Mouse (Mus musculus): Measurements from ENCODE around the gene Ercc4. TPM values are rescaled to one million over a fixed set of nuclear protein-coding genes. Genes with fewer than 3 reads are reported as not detected.

Ercc4 gene
- polyA plus RNA-seq, 1 experiment from 2014 or later: 15.5 TPM

GRCm38 (mm10) chr16:13182526-13182925 lies 73.0 kb downstream of the Ercc4 start:
- no peak overlapping the region for H3K27ac ChIP-seq (ENCODE audit: low read depth)
- 86% methylated on average over 5 of the region's 5 CpGs for whole genome bisulfite sequencing
- no peak for TF ChIP-seq CTCF (IDR thresholded peaks at IDR 0.05; ENCODE audit: low read depth)
- ATAC-seq (ENCODE audit: insufficient read depth): no peak
- H3K9me3 ChIP-seq (ENCODE audit: low read depth, low read length): no peaks in the 10 kb centered on the region
- H3K4me1 ChIP-seq (ENCODE audit: insufficient read depth): no peaks in the 10 kb centered on the region
- no peak for DNase-seq
- H3K36me3 ChIP-seq (ENCODE audit: insufficient read depth): no peaks in the 10 kb centered on the region
- H3K27me3 ChIP-seq (ENCODE audit: insufficient read depth, low read length): no peaks in the 10 kb centered on the region
- H3K4me3 ChIP-seq (ENCODE audit: low read depth, low read length): no peak overlapping the region
- H3K4me2 ChIP-seq: no peak overlapping the region
- H3K9ac ChIP-seq: no peak overlapping the region

- Histone ChIP-seq H3K36me3 (ENCODE audit: insufficient read depth) (no peaks in the 10 kb centered on the region), H3K4me2 (no peak overlapping the region), H3K4me3 (ENCODE audit: low read depth, low read length) (no peak overlapping the region), H3K27ac (ENCODE audit: low read depth) (no peak overlapping the region), H3K9me3 (ENCODE audit: low read depth, low read length) (no peaks in the 10 kb centered on the region), H3K4me1 (ENCODE audit: insufficient read depth) (no peaks in the 10 kb centered on the region), H3K9ac (no peak overlapping the region), H3K27me3 (ENCODE audit: insufficient read depth, low read length) (no peaks in the 10 kb centered on the region)
- DNase-seq (no peak), ATAC-seq (ENCODE audit: insufficient read depth) (no peak)
- whole genome bisulfite sequencing: 80% methylated on average over 4 of the region's 4 CpGs
- TF ChIP-seq CTCF (IDR thresholded peaks at IDR 0.05; ENCODE audit: low read depth): no peak
Measured at GRCm38 (mm10) chr16:13183182-13183742, 73.8 kb downstream of the Ercc4 start.

GRCm38 (mm10) chr16:13184381-13184780 lies 74.9 kb downstream of the Ercc4 start:
- Histone ChIP-seq H3K36me3 (ENCODE audit: insufficient read depth) (no peaks in the 10 kb centered on the region), H3K27ac (ENCODE audit: low read depth) (no peak overlapping the region), H3K27me3 (ENCODE audit: insufficient read depth, low read length) (no peaks in the 10 kb centered on the region), H3K4me1 (ENCODE audit: insufficient read depth) (0 out of 2 replicates have a peak, but pooled peaks cover 2% of the 10 kb centered on the region), H3K9me3 (ENCODE audit: low read depth, low read length) (no peaks in the 10 kb centered on the region), H3K4me3 (ENCODE audit: low read depth, low read length) (no peak overlapping the region), H3K4me2 (no peak overlapping the region), H3K9ac (no peak overlapping the region)
- no peak for TF ChIP-seq CTCF (IDR thresholded peaks at IDR 0.05; ENCODE audit: low read depth)
- DNase-seq (no peak), ATAC-seq (ENCODE audit: insufficient read depth) (no peak)
- 84% methylated on average over 3 of the region's 3 CpGs for WGBS

GRCm38 (mm10) chr16:13189430-13190107 lies 80.1 kb downstream of the Ercc4 start:
- ATAC-seq (ENCODE audit: insufficient read depth) (peak; percentile 73; the same call in 1 of the 2 replicates), DNase-seq (peak; percentile 90)
- Histone ChIP-seq H3K27ac (ENCODE audit: low read depth) (peak overlapping the region; percentile 61; the same call in 1 of the 2 replicates), H3K4me3 (ENCODE audit: low read depth, low read length) (no peak overlapping the region), H3K9me3 (ENCODE audit: low read depth, low read length) (no peaks in the 10 kb centered on the region), H3K9ac (no peak overlapping the region), H3K36me3 (ENCODE audit: insufficient read depth) (no peaks in the 10 kb centered on the region), H3K4me2 (peak overlapping the region; percentile 41), H3K4me1 (ENCODE audit: insufficient read depth) (peaks cover 8% of the 10 kb centered on the region), H3K27me3 (ENCODE audit: insufficient read depth, low read length) (no peaks in the 10 kb centered on the region)
- 10% methylated on average over 12 of the region's 12 CpGs for WGBS
- no peak for TF ChIP-seq CTCF (IDR thresholded peaks at IDR 0.05; ENCODE audit: low read depth)

- ATAC-seq (ENCODE audit: insufficient read depth) (no peak), DNase-seq (peak; percentile 40)
- no peaks in the 10 kb centered on the region for H3K36me3 ChIP-seq (ENCODE audit: insufficient read depth)
- H3K9ac ChIP-seq: no peak overlapping the region
- no peak overlapping the region for H3K27ac ChIP-seq (ENCODE audit: low read depth)
- TF ChIP-seq CTCF (IDR thresholded peaks at IDR 0.05; ENCODE audit: low read depth): no peak
- H3K27me3 ChIP-seq (ENCODE audit: insufficient read depth, low read length): no peaks in the 10 kb centered on the region
- H3K4me1 ChIP-seq (ENCODE audit: insufficient read depth): peaks cover 8% of the 10 kb centered on the region
- 14% methylated on average over 5 of the region's 5 CpGs for WGBS
- H3K4me3 ChIP-seq (ENCODE audit: low read depth, low read length): no peak overlapping the region
- H3K4me2 ChIP-seq: no peak overlapping the region
- no peaks in the 10 kb centered on the region for H3K9me3 ChIP-seq (ENCODE audit: low read depth, low read length)
Measured at GRCm38 (mm10) chr16:13190471-13190870, 81.0 kb downstream of the Ercc4 start.

- no peak overlapping the region for H3K4me3 ChIP-seq (ENCODE audit: low read depth, low read length)
- H3K36me3 ChIP-seq (ENCODE audit: insufficient read depth): no peaks in the 10 kb centered on the region
- TF ChIP-seq CTCF (IDR thresholded peaks at IDR 0.05; ENCODE audit: low read depth): no peak
- H3K4me1 ChIP-seq (ENCODE audit: insufficient read depth): peaks cover 8% of the 10 kb centered on the region
- DNase-seq (no peak), ATAC-seq (ENCODE audit: insufficient read depth) (no peak)
- H3K9ac ChIP-seq: no peak overlapping the region
- H3K27ac ChIP-seq (ENCODE audit: low read depth): no peak overlapping the region
- H3K9me3 ChIP-seq (ENCODE audit: low read depth, low read length): no peaks in the 10 kb centered on the region
- WGBS: 72% methylated on average over 4 of the region's 4 CpGs
- no peaks in the 10 kb centered on the region for H3K27me3 ChIP-seq (ENCODE audit: insufficient read depth, low read length)
- H3K4me2 ChIP-seq: no peak overlapping the region
Measured at GRCm38 (mm10) chr16:13191166-13191565, 81.7 kb downstream of the Ercc4 start.

GRCm38 (mm10) chr16:13193663-13194071 lies 84.2 kb downstream of the Ercc4 start:
- H3K4me2 ChIP-seq: no peak overlapping the region
- H3K27me3 ChIP-seq (ENCODE audit: insufficient read depth, low read length): no peaks in the 10 kb centered on the region
- ATAC-seq (ENCODE audit: insufficient read depth) (no peak), DNase-seq (peak; percentile 16)
- no peak overlapping the region for H3K27ac ChIP-seq (ENCODE audit: low read depth)
- H3K4me3 ChIP-seq (ENCODE audit: low read depth, low read length): no peak overlapping the region
- no peak for TF ChIP-seq CTCF (IDR thresholded peaks at IDR 0.05; ENCODE audit: low read depth)
- H3K36me3 ChIP-seq (ENCODE audit: insufficient read depth): no peaks in the 10 kb centered on the region
- H3K9me3 ChIP-seq (ENCODE audit: low read depth, low read length): no peaks in the 10 kb centered on the region
- peaks cover 8% of the 10 kb centered on the region for H3K4me1 ChIP-seq (ENCODE audit: insufficient read depth)
- no peak overlapping the region for H3K9ac ChIP-seq
- WGBS: 38% methylated on average over 4 of the region's 4 CpGs

Data from lung, embryonic 14.5 days (tissue).